Mouse (Mus musculus) urinary bladder, postnatal 4 days (tissue): ENCODE data around the gene Scin.
A peak's percentile ranks its signal among the peaks of the same experiment; 100 is the strongest.

Experiments used
- DNase-seq, 2 experiments: peaks; one replicate each; pipeline ENCODE4 v3.0.0; 2021 to 2022; ENCODE audit warnings: low spot score in 2 of 2

Scin gene

DNA sequence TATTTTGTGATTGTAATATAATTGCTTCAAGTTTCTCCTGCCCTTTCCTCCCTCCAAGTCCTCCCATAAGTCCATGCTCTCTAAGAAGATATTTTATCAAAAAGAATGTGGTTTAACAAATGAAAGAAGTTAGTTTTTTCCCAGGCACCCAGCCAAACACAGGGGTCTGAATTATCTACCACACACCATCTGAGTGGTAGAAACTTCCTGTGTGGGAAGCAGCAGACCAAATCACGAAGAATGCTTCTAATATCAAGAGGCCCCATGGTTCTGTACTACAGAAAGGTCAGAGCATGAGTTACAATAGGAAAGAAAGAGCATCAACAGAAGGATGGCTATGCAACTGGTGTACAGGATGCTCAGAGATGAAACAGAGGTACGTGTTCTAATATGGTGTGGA lies 25.9 kb downstream of the Scin start:
- DNase-seq: no peak

DNA sequence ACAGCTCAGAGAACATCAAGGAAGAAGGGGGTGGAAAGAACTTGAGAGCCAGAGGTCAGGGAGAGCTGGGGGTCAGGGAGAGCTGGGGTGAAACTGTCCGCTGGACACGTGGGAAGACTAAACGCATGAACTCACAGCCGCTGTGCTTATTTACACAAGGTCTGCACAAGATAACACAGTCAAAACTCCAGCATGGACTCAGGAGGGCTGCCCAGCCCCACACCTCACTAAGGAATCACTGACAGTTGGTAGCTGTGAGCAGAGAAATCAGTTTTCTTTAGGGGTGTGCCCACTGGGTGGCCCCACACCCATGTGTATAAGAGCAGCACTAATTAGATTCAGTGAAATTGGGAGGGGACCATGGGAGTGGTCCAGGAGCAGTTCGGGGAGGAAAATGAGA lies 27.2 kb downstream of the Scin start:
- no peak for DNase-seq

DNA sequence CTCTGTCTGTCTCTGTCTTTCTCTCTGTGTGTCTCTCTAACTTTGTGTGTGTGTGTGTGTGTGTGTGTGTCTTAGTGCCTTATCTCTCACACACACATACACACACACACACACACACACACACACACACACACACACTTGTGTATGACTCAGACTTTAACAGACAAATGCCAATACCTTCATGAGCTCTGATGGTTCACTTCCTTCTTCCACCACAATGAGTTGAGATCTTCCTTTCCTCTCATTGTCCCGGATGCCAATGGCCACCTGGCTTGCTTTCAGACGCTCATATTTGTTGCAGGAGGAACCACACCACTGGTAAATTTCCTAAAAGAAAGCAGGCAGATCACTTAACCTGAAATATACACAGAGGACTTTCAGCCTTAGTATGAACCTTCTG lies 29.3 kb downstream of the Scin start:
- no peak for DNase-seq

DNA sequence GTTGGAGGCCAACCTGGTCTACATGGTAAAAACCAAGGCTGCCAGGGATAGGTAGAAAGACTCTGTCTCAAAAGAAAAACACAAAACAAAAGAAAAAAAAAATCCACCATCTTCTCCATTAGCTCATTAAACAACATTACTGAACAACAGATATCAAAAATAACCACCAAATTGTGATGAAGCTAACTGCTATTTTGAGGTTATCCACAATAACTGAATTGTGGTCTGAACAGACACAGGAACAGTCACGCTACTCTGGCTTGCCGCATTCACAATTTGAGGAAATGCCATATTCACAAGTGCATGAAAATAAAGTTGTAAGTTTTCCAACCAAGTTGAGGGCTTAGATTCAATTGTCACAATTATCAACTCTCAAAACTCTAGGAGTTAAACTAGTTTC lies 31.7 kb downstream of the Scin start:
- no peak for DNase-seq

DNA sequence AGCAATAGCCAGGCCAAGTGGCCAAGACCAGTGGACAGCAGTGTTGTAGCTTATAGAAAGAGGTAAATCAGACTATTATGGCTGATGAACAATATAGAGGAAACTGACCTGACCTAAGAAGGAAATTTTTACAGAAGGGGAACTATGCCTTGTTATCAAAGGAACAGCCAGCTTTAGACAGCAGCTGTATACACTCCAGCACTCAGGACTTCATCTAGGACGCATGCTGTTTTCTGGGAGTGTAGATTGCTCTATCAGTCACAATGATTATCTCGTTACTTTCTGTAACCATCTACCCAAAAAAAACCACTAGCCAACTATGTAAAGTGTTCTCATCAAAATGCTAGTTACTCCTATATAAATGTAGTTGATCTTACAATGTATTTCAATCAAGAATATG lies 34.6 kb downstream of the Scin start:
- DNase-seq: no peak

DNA sequence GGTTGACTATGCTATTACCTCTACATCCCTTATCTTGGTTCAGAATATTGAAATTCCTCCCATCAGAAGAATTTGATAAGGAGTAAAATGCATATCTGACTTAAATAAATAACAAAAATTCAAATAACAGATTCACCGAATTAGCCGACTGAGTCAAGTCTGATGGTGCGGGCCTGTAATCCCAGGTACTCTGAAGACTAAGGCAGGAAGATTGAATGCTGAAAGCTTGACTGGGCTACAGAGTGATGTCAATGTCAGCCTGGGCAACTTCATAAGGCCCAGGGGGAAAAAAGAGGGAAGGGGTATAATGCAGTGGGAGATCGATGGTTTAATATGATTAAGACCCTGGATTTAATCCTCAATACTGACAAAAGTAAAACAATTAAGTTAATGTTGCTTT lies 36.6 kb downstream of the Scin start:
- DNase-seq: no peak

DNA sequence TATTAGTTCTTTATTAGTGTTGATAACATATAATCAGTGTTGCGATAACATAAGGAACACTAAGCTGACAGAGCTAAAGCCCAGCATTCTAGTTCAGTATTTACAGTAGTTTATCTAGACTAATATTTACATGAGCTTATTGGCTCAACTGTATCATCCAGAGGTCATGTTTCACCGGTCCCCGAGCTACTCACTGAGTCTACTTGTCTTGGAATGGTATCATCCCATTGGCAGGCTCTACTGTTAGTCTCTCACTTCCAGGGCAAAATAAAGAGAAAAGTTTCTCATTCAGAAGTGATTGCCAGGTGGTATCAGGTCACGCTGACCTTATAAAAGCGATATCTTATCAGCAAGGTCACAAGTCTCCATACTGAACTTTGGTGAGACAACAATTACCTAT lies 37.0 kb downstream of the Scin start:
- DNase-seq: no peak

DNA sequence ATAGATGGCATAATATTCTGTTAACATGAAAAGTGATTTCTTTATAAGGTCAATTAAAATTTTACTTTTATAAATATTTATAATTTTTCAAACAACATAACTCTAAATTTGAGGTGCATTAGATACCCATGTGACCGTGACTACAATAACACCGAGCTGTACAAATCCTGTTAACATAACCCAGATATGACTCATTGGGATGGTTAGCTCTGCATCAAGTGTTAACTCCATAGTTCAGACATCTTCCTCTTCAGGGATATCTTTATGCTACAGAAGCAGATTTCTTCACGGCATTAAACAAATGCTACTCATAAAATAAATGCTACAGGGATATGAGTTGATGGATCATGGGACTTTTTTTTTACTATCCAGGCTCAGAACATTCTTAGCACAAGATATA lies 37.6 kb downstream of the Scin start:
- no peak for DNase-seq

DNA sequence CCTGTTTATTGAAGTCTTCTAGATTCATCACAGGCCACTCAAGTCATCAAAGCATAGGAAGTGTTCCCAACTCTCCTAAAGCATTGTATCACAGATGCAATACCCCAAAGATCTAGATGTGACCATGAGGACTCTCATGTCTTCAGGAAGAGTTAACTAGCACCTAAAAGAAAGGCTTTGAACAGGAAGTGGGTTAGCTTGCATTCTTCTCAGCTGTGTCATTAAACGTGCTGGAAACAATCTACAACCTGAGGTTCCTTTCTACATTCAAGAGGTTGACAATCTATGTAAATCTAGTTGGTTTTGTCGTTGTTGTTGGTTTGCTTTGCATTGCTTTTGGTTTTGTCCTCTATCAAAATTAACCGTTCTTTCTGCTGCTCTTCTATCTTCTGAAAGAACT lies 44.0 kb downstream of the Scin start:
- DNase-seq: no peak

DNA sequence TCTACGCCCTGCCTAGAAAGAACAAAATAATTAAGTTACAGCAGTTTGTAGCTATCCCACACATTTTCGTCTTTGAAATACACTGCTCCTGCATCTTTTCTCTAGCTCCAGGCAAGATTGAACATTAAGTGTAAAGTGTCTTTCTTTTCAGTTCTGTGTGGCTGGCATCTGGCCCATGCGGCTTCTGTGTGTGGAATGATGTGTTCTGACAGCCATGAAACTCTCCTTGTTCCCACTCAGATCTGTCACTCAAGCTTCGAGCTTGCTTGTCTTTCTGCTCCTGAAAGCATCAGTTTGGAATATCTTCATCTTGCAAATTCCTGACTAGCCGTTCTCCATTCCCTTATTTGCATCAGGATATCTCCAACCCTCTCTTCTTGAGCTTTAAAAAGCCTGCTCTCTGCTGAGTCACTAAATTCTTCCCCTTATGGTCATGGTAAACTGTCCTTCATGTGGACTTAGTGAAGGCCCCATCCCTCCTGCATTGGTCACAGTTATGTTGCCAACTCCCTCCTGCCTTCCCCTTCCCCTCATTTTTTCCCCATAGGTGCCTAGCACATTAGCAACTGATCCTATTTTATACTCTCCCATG lies 48.2 kb downstream of the Scin start:
- DNase-seq: no peak

DNA sequence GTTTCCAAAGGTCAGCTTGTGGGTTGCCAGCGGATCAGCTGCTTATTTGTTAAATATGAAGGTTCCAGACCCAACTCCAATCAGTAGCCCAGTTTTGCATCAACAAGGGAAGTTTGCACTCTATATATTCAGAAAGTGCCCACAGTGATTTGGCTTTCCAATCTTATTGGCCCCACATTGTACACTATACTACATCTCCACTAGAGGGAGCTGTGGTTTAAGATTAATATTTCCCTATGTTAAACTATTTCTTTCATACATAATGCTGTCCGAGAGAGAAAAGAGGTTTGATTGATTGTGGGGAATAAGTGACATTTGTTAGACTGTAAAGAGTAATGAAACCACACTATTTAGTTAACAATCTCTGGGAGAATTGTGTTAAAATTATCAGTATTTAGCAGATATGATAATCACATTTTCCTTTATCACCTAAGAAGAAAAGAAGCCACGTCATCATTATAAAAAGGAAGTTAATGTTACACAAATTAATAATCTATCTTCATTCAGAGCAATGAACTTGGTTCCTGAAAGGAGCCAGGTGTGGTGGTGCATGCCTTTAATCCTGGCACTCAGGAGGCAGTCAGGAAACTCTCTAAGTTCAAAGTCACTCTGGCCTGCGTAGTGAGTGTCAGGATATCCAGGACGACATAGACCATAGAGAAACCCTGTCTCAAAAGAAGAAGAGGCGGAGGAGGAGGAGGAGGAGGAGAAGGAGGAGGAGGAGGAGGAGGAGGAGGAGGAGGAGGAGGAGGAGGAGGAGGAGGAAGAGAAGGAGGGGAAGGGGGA lies 51.4 kb downstream of the Scin start:
- DNase-seq: no peak

DNA sequence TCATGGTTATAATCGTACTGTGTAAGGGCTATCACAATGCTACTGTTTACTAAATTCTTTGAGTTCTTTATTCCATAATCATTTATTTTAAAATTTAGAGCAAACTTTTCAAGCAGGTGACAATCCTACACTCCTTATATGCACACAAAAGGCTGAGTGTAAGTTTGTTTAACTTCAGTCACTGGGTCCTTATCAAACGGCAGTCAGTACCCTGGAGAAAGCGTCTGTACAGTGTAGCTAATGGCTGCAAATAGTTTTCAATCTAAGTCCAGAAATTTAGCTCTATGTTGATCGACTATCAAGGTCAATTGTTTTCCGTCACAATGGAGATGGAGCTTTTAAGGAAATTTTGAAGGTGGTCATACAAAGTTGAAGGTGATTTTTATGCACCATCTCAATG lies 52.0 kb downstream of the Scin start:
- DNase-seq: no peak

DNA sequence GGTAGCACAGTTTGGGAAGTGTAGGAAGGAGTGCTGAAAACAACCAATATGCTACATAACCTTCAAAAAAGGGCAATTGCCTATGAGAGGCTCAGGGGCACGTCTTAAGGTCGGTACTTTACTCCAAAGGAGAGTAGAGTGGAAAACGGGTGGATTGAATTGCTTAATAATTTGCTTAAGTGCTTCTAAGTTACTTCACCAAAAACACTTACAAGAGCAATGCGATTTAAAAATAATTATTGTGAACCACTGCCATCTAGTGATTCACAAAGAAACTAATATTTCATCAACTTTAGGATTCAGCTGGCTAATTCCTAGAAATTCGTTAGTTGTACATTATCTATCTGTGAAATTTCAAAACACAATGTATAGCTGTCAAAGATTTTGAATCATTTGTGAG lies 60.4 kb downstream of the Scin start:
- DNase-seq: no peak

DNA sequence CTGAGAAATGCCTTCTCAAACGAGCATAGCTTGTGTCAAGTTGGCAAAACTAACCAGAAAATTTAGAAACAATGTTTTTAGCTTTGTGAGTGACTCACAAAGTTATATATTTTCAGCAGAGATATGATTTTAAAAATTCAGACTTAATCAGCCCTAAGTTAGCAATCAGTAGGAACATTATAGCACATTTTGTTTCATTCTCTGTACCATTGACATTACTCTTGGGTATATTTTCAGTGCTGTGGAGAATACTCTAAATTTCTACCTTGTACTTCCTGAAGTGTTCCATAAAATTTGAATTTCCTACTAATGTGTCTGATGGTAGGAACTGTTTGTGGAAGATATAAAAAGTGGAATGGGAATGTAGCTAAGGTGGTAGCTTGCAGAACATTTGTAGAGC lies 87.0 kb downstream of the Scin start:
- no peak for DNase-seq

DNA sequence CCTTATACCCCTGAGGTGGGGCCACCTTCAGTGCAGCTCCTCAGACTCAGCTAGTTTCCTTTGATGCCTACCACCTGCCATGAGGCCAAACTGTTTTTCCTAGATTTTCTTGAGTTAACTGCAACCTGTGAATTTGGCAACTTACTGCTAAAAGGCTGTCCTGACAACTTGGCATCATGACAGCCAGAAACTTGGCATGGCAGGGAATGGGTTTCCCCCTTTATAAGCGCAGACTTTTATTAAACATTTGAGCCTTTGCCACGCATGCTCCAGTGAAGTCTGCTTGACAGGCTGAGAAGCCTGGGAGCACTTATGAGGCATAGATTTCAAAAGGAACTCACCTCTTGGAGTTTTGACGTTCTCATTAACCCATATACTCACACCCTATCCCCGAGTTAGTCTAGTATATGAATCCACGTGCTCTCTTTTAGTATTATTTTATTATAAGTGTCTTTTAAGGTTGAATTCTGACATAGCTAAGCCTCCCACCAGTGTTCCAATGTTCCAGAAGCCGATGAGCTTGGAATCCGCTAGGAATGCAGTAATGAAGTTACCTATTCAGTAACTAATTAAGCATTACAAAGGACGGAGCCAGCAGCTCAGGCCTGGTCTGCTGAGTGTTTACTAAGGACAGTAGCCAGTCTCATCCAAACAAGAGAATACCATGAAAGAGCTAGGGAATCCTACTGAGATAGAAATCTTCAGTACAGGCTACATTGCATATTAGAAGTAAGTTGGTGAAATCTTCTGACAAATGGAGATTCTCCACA lies 90.0 kb downstream of the Scin start:
- DNase-seq: no peak

DNA sequence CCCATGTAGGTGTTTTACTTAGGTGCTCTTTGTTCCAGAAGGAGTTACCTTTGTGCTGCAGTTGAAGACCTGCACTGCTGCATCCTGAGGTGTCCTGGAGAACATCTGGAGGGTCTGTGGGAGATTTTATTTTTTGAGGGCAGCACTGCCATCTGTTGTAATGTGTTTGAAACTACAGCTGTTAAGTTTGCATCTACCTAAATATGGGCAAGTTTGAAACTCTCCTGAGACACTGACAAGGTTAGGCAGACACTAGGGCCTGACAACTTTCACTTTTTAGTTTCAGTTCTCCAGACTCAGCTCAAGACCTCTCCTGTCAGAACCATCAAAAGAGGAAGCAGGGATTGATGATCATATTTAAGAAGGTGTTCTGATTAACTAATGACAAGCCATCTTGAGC lies 94.0 kb downstream of the Scin start:
- no peak for DNase-seq

DNA sequence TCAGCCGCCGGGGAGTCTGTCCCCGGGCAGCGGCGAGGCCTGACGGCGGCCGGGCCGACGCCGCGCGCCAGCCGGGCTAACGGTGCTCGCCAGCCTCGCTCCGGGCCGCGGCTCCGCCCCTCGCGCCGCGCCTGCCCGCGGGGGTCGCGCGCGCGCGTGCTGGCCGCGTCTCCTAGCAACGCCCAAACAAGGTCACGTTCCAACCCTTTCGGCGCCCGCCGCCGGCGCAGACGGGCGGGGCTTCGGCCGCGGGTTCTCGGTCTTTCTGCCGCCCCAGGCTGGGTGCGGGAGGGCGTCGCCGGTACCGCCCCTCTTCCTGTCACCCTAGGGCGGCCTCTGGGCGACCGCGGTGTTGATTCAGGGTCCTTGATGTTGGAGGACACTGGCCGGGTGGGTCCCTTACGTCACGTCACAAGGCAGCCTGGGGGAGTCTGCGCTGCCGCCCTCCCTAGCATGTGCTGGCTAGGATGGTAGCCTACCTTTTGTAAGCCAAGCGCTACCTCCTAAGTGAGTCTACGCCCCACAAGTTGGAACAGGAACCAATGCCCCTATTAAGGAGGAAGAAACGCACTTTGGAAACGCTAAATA lies 96.1 kb downstream of the Scin start, which contains the start of gene Arl4a:
Arl4a (minus strand) TSS at position 150 of the 588 bp plus-strand sequence.
- peak; percentile 85 to 91 for DNase-seq

DNA sequence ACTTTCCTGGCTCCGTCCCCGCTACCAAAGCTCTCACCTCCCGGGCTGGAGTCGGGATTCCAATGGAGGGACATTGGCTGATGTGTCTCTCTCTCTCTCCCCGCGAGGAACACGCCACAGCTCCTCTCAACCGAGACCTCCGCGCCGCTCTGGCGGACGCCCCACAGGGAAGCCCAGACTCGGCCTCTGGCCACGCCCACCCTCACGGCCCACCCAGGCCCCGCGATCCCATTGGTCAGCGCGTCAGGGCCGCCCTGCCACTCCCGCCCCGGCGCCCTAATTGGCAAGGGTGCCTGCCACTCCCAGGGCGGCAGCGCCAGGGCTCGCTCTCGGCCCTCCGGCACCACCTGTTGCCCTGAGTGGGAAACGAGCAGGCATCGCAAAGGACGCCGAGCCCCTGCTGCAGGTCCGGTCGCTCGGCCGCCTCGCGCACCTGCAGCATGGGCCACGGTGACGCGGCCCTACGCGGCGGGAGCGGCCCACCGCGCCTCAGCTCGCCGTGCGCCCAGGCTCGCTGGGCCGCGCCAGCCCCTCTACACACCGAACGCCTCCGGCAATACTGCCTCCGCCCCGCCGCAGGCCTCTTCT lies 96.7 kb downstream of the Scin start:
- peak; percentile 99 for DNase-seq

DNA sequence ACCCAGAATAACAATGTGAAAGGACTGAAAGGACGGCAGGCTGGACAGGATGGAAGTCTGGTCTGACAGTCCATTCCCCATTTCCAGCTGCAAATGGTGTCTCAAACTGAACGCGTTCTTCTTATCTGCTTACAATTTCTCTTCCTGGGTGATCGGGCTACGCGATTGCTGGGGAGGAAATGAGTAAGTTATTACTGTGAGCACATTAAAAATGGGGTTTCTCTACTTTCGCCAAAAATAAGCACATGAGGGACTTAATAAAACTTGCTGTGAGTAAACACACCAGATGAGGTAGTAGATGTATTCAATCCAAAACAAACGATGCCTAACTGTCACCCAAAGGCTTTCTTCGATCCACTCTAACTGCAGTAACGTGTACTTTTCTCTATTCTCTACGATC lies 97.4 kb downstream of the Scin start:
- no peak for DNase-seq

DNA sequence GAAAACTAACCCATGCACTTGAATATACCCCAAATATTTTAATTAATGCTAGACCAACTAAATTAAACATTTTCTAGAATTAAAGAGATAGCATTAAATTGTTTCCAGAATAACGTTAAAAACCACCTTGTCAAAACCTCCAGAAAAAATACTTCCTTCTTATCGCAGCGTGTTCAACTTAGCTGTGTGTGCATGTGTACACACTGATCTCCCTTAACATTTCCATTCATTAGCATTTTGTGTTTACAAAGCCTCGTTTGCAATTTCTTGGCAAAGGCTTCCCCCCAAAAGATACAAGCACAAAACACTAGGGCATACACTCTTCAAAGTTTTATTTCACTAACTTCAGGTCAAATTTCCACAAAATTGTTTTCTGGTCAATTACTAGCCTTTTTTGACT lies 98.5 kb downstream of the Scin start:
- no peak for DNase-seq

DNA sequence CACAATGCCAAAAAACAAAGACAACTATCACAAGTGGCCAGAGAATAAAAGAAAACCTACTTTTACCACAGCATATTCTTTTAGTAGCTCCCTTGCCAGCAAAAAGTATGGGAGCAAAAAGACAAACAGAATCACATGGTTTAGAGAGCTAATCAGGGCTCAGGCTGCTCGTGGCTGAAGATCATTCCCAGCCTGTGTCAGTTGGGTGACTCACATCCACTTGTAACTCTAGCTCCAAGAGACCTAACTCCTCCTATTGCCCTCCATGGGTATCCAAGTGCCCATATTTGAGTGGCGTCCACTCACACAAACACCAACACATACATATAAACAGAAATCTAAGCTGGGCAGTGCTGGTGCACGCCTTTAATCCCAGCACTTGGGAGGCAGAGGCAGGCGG lies 104.8 kb downstream of the Scin start:
- DNase-seq: no peak

DNA sequence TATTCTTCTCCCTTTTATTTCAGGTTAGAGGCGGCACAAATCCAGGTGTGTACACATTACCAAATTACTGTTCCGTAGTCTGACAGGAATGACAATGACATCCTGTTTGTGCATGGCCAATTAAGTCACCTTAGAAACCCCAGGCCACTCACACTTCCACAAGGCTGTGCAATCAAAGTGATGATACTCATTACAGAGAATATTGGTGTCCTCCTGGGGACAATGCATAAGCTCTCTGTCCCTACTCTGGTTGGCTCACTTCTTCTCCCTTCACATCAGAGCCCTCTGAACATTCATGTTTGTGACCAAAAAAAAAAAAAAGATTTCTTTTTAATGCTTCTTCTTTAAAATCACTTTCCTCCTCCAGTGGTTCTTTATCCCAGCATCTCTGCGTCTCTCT lies 106.2 kb downstream of the Scin start:
- no peak for DNase-seq
